Mouse (Mus musculus) adrenal gland, adult (tissue): ENCODE results near the gene 1700067K01Rik.

Experiments
- DNase-seq, 2 experiments: peaks; one replicate each; pipeline ENCODE4 v3.0.0; 2022 to 2023; ENCODE audit warnings: low spot score in 1 of 2; ENCODE audit not compliant: inconsistent age in 2 of 2

Gene 1700067K01Rik

DNA sequence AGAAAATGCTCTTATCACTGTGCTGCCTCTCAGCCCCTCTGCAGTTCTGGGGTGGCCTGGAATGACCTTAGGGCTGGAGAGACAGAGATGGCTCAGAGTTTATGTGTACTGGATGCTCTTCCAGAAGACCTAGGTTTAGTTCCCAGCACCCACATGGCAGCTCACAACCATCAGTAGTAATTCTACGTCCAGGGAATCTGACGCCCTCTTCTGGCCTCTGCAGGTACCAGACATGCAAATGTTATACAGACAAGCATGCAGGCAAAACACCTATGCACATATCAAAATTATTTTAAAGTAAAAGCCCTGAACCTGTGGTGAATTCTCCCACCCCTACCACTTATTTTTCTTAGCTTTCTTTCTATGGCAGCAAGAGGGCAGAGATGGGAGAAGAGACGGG, 45.2 kb downstream of the 1700067K01Rik start:
- no peak for DNase-seq

- DNase-seq: no peak
These were observed 46.9 kb downstream of the 1700067K01Rik start for GRCm38 (mm10) chr8:84048171-84048570.

DNA sequence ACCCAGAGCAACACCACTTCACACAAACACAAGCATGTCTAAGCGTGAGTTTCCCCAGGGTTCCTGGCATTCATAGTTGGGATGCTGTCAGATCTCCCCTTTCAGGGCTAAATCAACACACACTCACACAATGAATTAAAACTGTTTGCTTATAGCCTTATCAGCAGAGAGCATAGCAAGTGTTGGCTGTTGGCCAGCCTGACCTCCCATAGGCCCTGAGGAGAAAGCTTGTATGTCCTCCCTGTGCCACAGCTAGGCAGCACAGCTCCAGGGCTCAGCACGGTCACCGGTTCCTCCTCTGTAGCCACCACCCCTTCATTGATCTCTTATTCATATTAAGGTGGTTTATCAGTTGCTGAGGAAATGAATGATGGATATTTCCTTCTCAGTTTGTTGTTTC, 51.4 kb downstream of the 1700067K01Rik start:
- no peak for DNase-seq

DNA sequence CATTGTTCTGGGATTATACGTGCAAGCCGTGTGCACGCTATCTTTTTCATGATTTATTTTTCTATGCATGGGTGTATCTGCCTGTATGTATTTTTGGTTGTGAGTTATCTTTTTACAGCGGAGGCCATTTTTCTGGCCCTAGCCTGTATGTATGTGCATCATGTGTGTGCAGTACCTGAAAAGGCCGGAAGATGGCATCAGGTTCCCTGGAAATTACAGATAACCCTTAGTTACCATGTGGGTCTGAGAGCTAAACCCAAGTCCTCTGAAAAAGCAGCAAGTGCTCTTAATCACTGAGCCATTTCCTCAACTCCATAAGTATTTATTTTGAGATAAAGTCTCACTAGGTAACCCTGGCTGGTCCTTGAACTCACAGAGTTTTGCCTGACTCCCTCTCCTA, 51.9 kb downstream of the 1700067K01Rik start:
- DNase-seq: no peak
